In genomic region chr1:151986024-151986778, GRCm38 (mm10) we compare ENCODE assay signal across 10 mouse cellular contexts.
DNase-seq lines count a peak whose midpoint lies in the region; ATAC-seq and TF ChIP-seq lines count a peak whose summit lies in the region.
"Had no signal": no experiment of that assay in that cellular context is flagged by ENCODE, and none has a peak within 500 bp of the region (broad histone marks: within the 10 kb centered on the region; RNA-seq: fewer than 3 reads in every experiment).

No protein-coding gene starts in this region.

- H3K27me3 ChIP-seq in heart, embryonic 12.5 days (replicated peaks), result no peaks in the 10 kb centered on the region
- no peaks in the 10 kb centered on the region for H3K27me3 ChIP-seq in stomach, postnatal 0 days (ENCODE audit: control insufficient read depth, insufficient read depth, low read length)

- H3K9me3 ChIP-seq in heart, embryonic 12.5 days (replicated peaks), result no peaks in the 10 kb centered on the region
- no peaks in the 10 kb centered on the region for H3K9me3 ChIP-seq in stomach, postnatal 0 days (ENCODE audit: control insufficient read depth, low read length)

- no peak overlapping the region for H3K9ac ChIP-seq in heart, embryonic 12.5 days
- H3K9ac ChIP-seq in stomach, postnatal 0 days (ENCODE audit: low read length), result no peak overlapping the region

- H3K4me2 ChIP-seq in heart, embryonic 12.5 days, result no peak overlapping the region
- H3K4me2 ChIP-seq in stomach, postnatal 0 days (replicated peaks; ENCODE audit: low read depth), result no peak overlapping the region

- 0 out of 2 replicates have a peak, but pooled peaks have one; percentile 39 for ATAC-seq in heart, embryonic 12.5 days (ENCODE audit: insufficient number of reproducible peaks, low FRiP score)
- ATAC-seq in stomach, postnatal 0 days (ENCODE audit: low FRiP score, low TSS enrichment), result no peak

- peaks cover 15% of the 10 kb centered on the region for H3K4me1 ChIP-seq in heart, embryonic 12.5 days (replicated peaks)
- H3K4me1 ChIP-seq in stomach, postnatal 0 days (replicated peaks; ENCODE audit: control insufficient read depth, insufficient read depth), result no peaks in the 10 kb centered on the region; the same call in 1 of the 2 replicates

- TF ChIP-seq CTCF in stomach, postnatal 0 days (IDR thresholded peaks at IDR 0.05; ENCODE audit: low read depth), result no peak

- H3K4me3 ChIP-seq in heart, embryonic 12.5 days, result no peak overlapping the region
- H3K4me3 ChIP-seq in stomach, postnatal 0 days (ENCODE audit: low read depth, low read length), result no peak overlapping the region

- WGBS in heart, embryonic 12.5 days, result 49% methylated on average over 11 of the region's 11 CpGs
- WGBS in stomach, postnatal 0 days, result 56% methylated on average over 11 of the region's 11 CpGs

- no peaks in the 10 kb centered on the region for H3K36me3 ChIP-seq in heart, embryonic 12.5 days
- no peaks in the 10 kb centered on the region for H3K36me3 ChIP-seq in stomach, postnatal 0 days (ENCODE audit: control insufficient read depth, insufficient read depth, low read length)

- H3K27ac ChIP-seq in heart, embryonic 12.5 days (ENCODE audit: poor library complexity, severe bottlenecking), result no peak overlapping the region
- no peak overlapping the region for H3K27ac ChIP-seq in stomach, postnatal 0 days (replicated peaks)

- TF ChIP-seq EP300 in stomach, postnatal 0 days (optimal IDR thresholded peaks at IDR 0.05), result no peak

- DNase-seq in gastrocnemius, adult 8-10 months (ENCODE audit: low spot score in 2 of 2), result peak; percentile 17 to 23
- no peak for DNase-seq in gastrocnemius, postnatal 10 days
- peak; percentile 31 to 43 for DNase-seq in adrenal gland, postnatal 36 days
- peak; percentile 87 for DNase-seq in cerebellum, adult 11-12 months
- no peak for DNase-seq in spleen, adult 12 weeks (ENCODE audit: low spot score)
- no peak for DNase-seq in kidney, postnatal 36 days
- no peak for DNase-seq in stomach, postnatal 0 days (ENCODE audit: low spot score)
- DNase-seq: kidney, adult 8-10 months; thymus, postnatal 4 days had no signal

Comparison
In these comparisons a context has a peak if more than half of its experiments do, and no peak if none do; other contexts are left out.
1. DNase-seq: peak in gastrocnemius, adult 8-10 months (2 of 2), adrenal gland, postnatal 36 days (2 of 2) and cerebellum, adult 11-12 months (single experiment); none in gastrocnemius, postnatal 10 days (single experiment), spleen, adult 12 weeks (single experiment), kidney, postnatal 36 days (0 of 2) and stomach, postnatal 0 days (single experiment).